Mouse (Mus musculus) lung, embryonic 14.5 days (tissue): ENCODE measurements around the gene Gm10382. TPM values are rescaled to one million over a fixed set of nuclear protein-coding genes. Genes with fewer than 3 reads are reported as not detected.

ENCODE experiments used
- ATAC-seq: fragments of 200-750 bp; cut with Nextera tagmentation; 2 replicates; pipeline ENCODE4 v1.8.0; 2017; ENCODE audit warnings: mild to moderate bottlenecking, moderate TSS enrichment, moderate library complexity; ENCODE audit not compliant: insufficient read depth
- DNase-seq: peaks from one replicate; pipeline ENCODE4 v3.0.0-alpha.2; 2015
- H3K27ac ChIP-seq: fragments of 300-500 bp; sonication (generic); 2 replicates; pipeline ENCODE4 v1.5.1; 2014; ENCODE audit warnings: low read depth, mild to moderate bottlenecking, moderate library complexity
- H3K27me3 ChIP-seq: fragments of 300-500 bp; sonication (generic); 2 replicates; pipeline ENCODE4 v1.6.1; 2014; ENCODE audit warnings: low read length, control low read depth; ENCODE audit not compliant: insufficient read depth
- H3K36me3 ChIP-seq: fragments of 300-500 bp; sonication (generic); 2 replicates; pipeline ENCODE4 v1.6.1; 2014; ENCODE audit warnings: control low read depth; ENCODE audit not compliant: insufficient read depth
- H3K4me1 ChIP-seq: fragments of 300-500 bp; sonication (generic); 2 replicates; pipeline ENCODE4 v1.6.1; 2014; ENCODE audit warnings: antibody characterized with exemption, control low read depth; ENCODE audit not compliant: insufficient read depth
- H3K4me2 ChIP-seq: fragments of 300-500 bp; sonication (generic); 2 replicates; pipeline ENCODE4 v1.6.1; 2014; ENCODE audit warnings: mild to moderate bottlenecking
- H3K4me3 ChIP-seq: fragments of 300-500 bp; sonication (generic); 2 replicates; pipeline ENCODE4 v1.5.1; 2014; ENCODE audit warnings: low read depth, low read length
- H3K9ac ChIP-seq: fragments of 300-500 bp; sonication (generic); 2 replicates; pipeline ENCODE4 v1.6.1; 2014
- H3K9me3 ChIP-seq: fragments of 300-500 bp; sonication (generic); 2 replicates; pipeline ENCODE4 v1.6.1; 2016; ENCODE audit warnings: low read depth, low read length, control low read depth
- CTCF ChIP-seq: IDR thresholded peaks from 2 replicates; pipeline ENCODE4 v1.5.1; 2016; ENCODE audit warnings: antibody characterized with exemption, low read depth
- WGBS: fragments of 180-500 bp; shearing (Covaris S2); extraction: QIAGEN DNeasy Blood & Tissue Kit; methylation state at CpG from one replicate; pipeline ENCODE4 v1.1.7; 2014; 5-methylcytosine and 5-hydroxymethylcytosine counted together
- polyA plus RNA-seq: library from polyadenylated mRNA; unstranded; fragments of >200 nt; fragmentation: Nextera tagmentation; extraction: Ambion mirVana; gene quantifications from 2 replicates; pipeline ENCODE4 v1.2.1, GENCODE M21; 2014

Gene Gm10382
- polyA plus RNA-seq, 1 experiment from 2014 or later: 0.45 TPM

- Histone ChIP-seq H3K4me3 (no peak overlapping the region), H3K9me3 (no peaks in the 10 kb centered on the region), H3K4me2 (peak overlapping the region; percentile 31; the same call in 1 of the 2 replicates), H3K9ac (no peak overlapping the region), H3K4me1 (no peaks in the 10 kb centered on the region), H3K27me3 (no peaks in the 10 kb centered on the region), H3K27ac (no peak overlapping the region), H3K36me3 (no peaks in the 10 kb centered on the region)
- no peak for DNase-seq
- no peak for ATAC-seq
- 73% methylated on average over 12 of the region's 12 CpGs for WGBS
- no peak for TF ChIP-seq CTCF
Measured at GRCm38 (mm10) chr5:125357543-125358269, 31.4 kb upstream of the Gm10382 start.

GRCm38 (mm10) chr5:125358270-125358608, 30.9 kb upstream of the Gm10382 start:
- no peak overlapping the region for H3K4me3 ChIP-seq
- H3K27ac ChIP-seq: no peak overlapping the region
- DNase-seq (peak; percentile 30), ATAC-seq (no peak)
- TF ChIP-seq CTCF: 0 out of 2 replicates have a peak, but pooled peaks have one; percentile 12
- peak overlapping the region; percentile 31; the same call in 1 of the 2 replicates for H3K4me2 ChIP-seq
- H3K9me3 ChIP-seq: no peaks in the 10 kb centered on the region
- 53% methylated on average over 5 of the region's 5 CpGs for WGBS
- H3K36me3 ChIP-seq: no peaks in the 10 kb centered on the region
- H3K4me1 ChIP-seq: no peaks in the 10 kb centered on the region
- H3K9ac ChIP-seq: no peak overlapping the region
- H3K27me3 ChIP-seq: no peaks in the 10 kb centered on the region

- Histone ChIP-seq H3K27me3 (no peaks in the 10 kb centered on the region), H3K27ac (no peak overlapping the region), H3K4me1 (no peaks in the 10 kb centered on the region; the same call in 1 of the 2 replicates), H3K9me3 (no peaks in the 10 kb centered on the region), H3K9ac (no peak overlapping the region), H3K4me3 (no peak overlapping the region), H3K4me2 (no peak overlapping the region), H3K36me3 (no peaks in the 10 kb centered on the region)
- ATAC-seq (no peak), DNase-seq (no peak)
- 75% methylated on average over 9 of the region's 9 CpGs for WGBS
- no peak for TF ChIP-seq CTCF
Measured at GRCm38 (mm10) chr5:125360566-125360965, 28.6 kb upstream of the Gm10382 start.

GRCm38 (mm10) chr5:125360981-125361510, 28.1 kb upstream of the Gm10382 start:
- H3K4me2 ChIP-seq: no peak overlapping the region
- H3K27ac ChIP-seq: no peak overlapping the region
- DNase-seq: no peak
- 79% methylated on average over 16 of the region's 16 CpGs for WGBS
- no peaks in the 10 kb centered on the region for H3K27me3 ChIP-seq
- no peaks in the 10 kb centered on the region for H3K36me3 ChIP-seq
- H3K4me1 ChIP-seq: no peaks in the 10 kb centered on the region; the same call in 1 of the 2 replicates
- no peak for ATAC-seq
- TF ChIP-seq CTCF: no peak
- no peak overlapping the region for H3K9ac ChIP-seq
- no peak overlapping the region for H3K4me3 ChIP-seq
- no peaks in the 10 kb centered on the region for H3K9me3 ChIP-seq

- Histone ChIP-seq H3K4me1 (no peaks in the 10 kb centered on the region; the same call in 1 of the 2 replicates), H3K9ac (no peak overlapping the region), H3K9me3 (no peaks in the 10 kb centered on the region), H3K4me3 (no peak overlapping the region), H3K36me3 (no peaks in the 10 kb centered on the region), H3K27me3 (no peaks in the 10 kb centered on the region), H3K4me2 (no peak overlapping the region), H3K27ac (no peak overlapping the region)
- 46% methylated on average over 7 of the region's 7 CpGs for whole genome bisulfite sequencing
- DNase-seq (peak; percentile 81), ATAC-seq (peak; percentile 83)
- TF ChIP-seq CTCF: no peak
Measured at GRCm38 (mm10) chr5:125363894-125364293, 25.2 kb upstream of the Gm10382 start.

- DNase-seq: no peak
- ATAC-seq: no peak
- Histone ChIP-seq H3K36me3 (no peaks in the 10 kb centered on the region), H3K4me3 (no peak overlapping the region), H3K4me1 (no peaks in the 10 kb centered on the region; the same call in 1 of the 2 replicates), H3K9me3 (no peaks in the 10 kb centered on the region), H3K4me2 (no peak overlapping the region), H3K27me3 (no peaks in the 10 kb centered on the region), H3K27ac (no peak overlapping the region), H3K9ac (no peak overlapping the region)
- WGBS: 68% methylated on average over 4 of the region's 4 CpGs
- no peak for TF ChIP-seq CTCF
Measured at GRCm38 (mm10) chr5:125364851-125365429, 24.2 kb upstream of the Gm10382 start.

- no peak for DNase-seq
- H3K9ac ChIP-seq: no peak overlapping the region
Measured at GRCm38 (mm10) chr5:125368156-125368555, 21.0 kb upstream of the Gm10382 start.

More at GRCm38 (mm10) chr5:125368156-125368555, 21.0 kb upstream of the Gm10382 start:
- H3K9me3 ChIP-seq: no peaks in the 10 kb centered on the region
- H3K4me1 ChIP-seq: no peaks in the 10 kb centered on the region; the same call in 1 of the 2 replicates
- no peaks in the 10 kb centered on the region for H3K36me3 ChIP-seq
- H3K4me3 ChIP-seq: no peak overlapping the region
- no peak overlapping the region for H3K27ac ChIP-seq
- no peak for TF ChIP-seq CTCF
- H3K4me2 ChIP-seq: no peak overlapping the region
- no peak for ATAC-seq
- 63% methylated on average over 5 of the region's 5 CpGs for WGBS
- H3K27me3 ChIP-seq: no peaks in the 10 kb centered on the region
